Mouse (Mus musculus) liver, embryonic 11.5 days (tissue): ENCODE measurements around the gene Hyal6. TPM values are rescaled to one million over a fixed set of nuclear protein-coding genes. Genes with fewer than 3 reads are reported as not detected.

Experiments used
- ATAC-seq: fragments of 200-750 bp; cut with Nextera tagmentation; replicated peaks from 2 replicates; pipeline ENCODE4 v1.8.0; 2017; ENCODE audit warnings: moderate number of reproducible peaks, mild to moderate bottlenecking, moderate TSS enrichment, moderate library complexity; ENCODE audit not compliant: low FRiP score
- DNase-seq: peaks from one replicate; pipeline ENCODE4 v3.0.0-alpha.2; 2017; ENCODE audit warnings: low spot score
- H3K27ac ChIP-seq: fragments of 300-500 bp; sonication (generic); 2 replicates; pipeline ENCODE4 v1.5.1; 2014; ENCODE audit warnings: mild to moderate bottlenecking, low read depth, low read length, control low read depth
- H3K27me3 ChIP-seq: fragments of 300-500 bp; sonication (generic); replicated peaks from 2 replicates; pipeline ENCODE4 v1.6.1; 2014; ENCODE audit warnings: low read length, mixed read lengths; ENCODE audit not compliant: control insufficient read depth, insufficient read depth
- H3K36me3 ChIP-seq: fragments of 300-500 bp; sonication (generic); 2 replicates; pipeline ENCODE4 v1.6.1; 2014; ENCODE audit warnings: mild to moderate bottlenecking, low read length, moderate library complexity, mixed read lengths; ENCODE audit not compliant: control insufficient read depth, insufficient read depth
- H3K4me1 ChIP-seq: fragments of 300-500 bp; sonication (generic); replicated peaks from 2 replicates; pipeline ENCODE4 v1.6.1; 2014; ENCODE audit warnings: low read length, mixed read lengths; ENCODE audit not compliant: control insufficient read depth, insufficient read depth
- H3K4me2 ChIP-seq: fragments of 300-500 bp; sonication (generic); 2 replicates; pipeline ENCODE4 v1.6.1; 2014; ENCODE audit warnings: mild to moderate bottlenecking, control low read depth, moderate library complexity
- H3K4me3 ChIP-seq: fragments of 300-500 bp; sonication (generic); 2 replicates; pipeline ENCODE4 v1.5.1; 2014; ENCODE audit warnings: low read depth, low read length, control low read depth
- H3K9ac ChIP-seq: fragments of 300-500 bp; sonication (generic); 2 replicates; pipeline ENCODE4 v1.6.1; 2014; ENCODE audit warnings: low read depth, low read length, control low read depth
- H3K9me3 ChIP-seq: fragments of 300-500 bp; sonication (generic); 2 replicates; pipeline ENCODE4 v1.6.1; 2016; ENCODE audit warnings: low read length, inconsistent platforms, mixed read lengths; ENCODE audit not compliant: control insufficient read depth
- WGBS: fragments of 180-500 bp; shearing (Covaris S2); extraction: QIAGEN DNeasy Blood & Tissue Kit; methylation state at CpG from one replicate; pipeline ENCODE4 v1.1.7; 2014; 5-methylcytosine and 5-hydroxymethylcytosine counted together
- polyA plus RNA-seq: library from polyadenylated mRNA; unstranded; fragments of >200 nt; fragmentation: Nextera tagmentation; extraction: Ambion mirVana; gene quantifications from 2 replicates; pipeline ENCODE4 v1.2.1, GENCODE M21; 2014

Hyal6 gene
- polyA plus RNA-seq, result not detected in 2 replicates

DNA sequence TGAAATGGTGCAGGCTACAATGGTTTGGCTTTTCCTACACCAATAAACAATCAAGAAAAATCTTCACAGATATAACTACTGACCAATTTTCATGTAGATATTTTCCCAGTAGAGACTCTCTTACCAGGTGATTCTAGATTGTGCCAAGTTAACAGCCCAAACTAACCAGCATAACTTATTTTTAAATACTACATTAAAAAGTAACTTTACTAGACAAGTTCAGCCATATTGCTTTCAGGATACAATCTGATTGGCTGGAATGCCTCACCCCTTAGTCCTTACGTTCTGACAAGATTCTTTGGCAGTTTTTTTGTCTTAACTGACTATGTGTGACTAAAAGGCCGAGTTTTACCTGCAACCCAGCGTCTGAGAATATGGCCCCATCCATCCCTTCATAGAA lies at the start of gene Hyal6:
Gene Hyal6 (plus strand): TSS at position 301 of the 400 bp plus-strand sequence.
- no peak within 1 kb of the TSS for H3K27ac ChIP-seq
- no peaks in the 10 kb centered on the region for H3K4me1 ChIP-seq
- H3K27me3 ChIP-seq, result no peaks in the 10 kb centered on the region
- ATAC-seq (no peak), DNase-seq (no peak)
- no peak within 1 kb of the TSS for H3K4me3 ChIP-seq
- no peak within 1 kb of the TSS for H3K9ac ChIP-seq
- no peak within 1 kb of the TSS for H3K4me2 ChIP-seq
- no peaks in the 10 kb centered on the region for H3K36me3 ChIP-seq
- H3K9me3 ChIP-seq, result no peaks in the 10 kb centered on the region
- WGBS, result 75% methylated on average over 3 of the region's 3 CpGs

- Histone ChIP-seq H3K9ac (no peak overlapping the region), H3K4me3 (no peak overlapping the region), H3K27me3 (no peaks in the 10 kb centered on the region), H3K4me1 (no peaks in the 10 kb centered on the region), H3K36me3 (no peaks in the 10 kb centered on the region), H3K4me2 (no peak overlapping the region), H3K9me3 (no peaks in the 10 kb centered on the region), H3K27ac (no peak overlapping the region)
- 68% methylated on average over 1 of the region's 1 CpGs for WGBS
- ATAC-seq (no peak), DNase-seq (no peak)
These were observed 45.2 kb upstream of the Hyal6 start for GRCm38 (mm10) chr6:24687871-24688270.

DNA sequence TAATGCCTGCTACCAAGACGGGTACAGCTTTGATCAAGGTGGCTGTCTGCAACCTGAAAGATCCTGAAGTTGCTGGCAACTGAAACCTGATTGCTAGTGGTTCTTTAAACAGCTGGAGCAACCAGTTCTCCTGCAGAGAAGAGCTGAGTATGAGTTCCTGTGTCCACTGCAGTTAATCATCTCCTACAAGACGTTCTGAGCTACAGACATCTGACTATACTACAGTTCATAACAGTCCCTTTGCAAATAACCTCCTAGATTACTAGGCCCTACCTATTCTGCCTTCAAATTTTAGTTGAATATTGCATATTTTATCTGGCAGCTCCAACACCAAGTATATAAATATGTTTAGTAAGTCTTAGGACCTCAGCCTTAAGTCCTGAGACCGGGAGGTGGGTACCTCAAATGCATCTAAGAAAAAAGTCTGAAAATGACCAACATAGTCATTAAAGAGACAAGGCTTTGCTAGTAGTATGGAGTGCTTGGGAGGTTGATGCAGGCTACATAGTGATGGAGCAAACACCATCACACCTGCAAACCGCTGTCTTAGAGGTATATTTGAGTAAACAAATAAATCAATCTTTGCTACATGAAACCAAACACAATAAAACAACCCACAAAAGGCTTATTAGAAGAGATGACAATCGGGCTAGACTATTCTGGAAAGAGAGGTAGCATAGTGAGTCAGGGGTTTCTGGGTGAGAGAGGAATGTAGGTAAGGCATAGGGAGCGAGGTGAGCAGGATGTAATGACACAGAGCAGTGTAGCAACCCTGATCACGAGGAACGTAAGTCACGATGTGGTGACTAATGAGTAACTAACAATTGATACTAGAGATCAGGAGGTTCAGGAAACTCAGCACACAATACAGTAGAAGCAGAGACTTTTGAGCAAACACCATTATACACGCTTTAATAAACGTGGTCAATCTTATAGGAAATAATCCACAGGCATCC lies 38.3 kb upstream of the Hyal6 start:
- ATAC-seq, result no peak
- 76% methylated on average over 11 of the region's 11 CpGs for WGBS
- Histone ChIP-seq H3K36me3 (no peaks in the 10 kb centered on the region), H3K9me3 (no peaks in the 10 kb centered on the region), H3K9ac (no peak overlapping the region), H3K27ac (no peak overlapping the region), H3K27me3 (no peaks in the 10 kb centered on the region), H3K4me2 (no peak overlapping the region), H3K4me1 (no peaks in the 10 kb centered on the region), H3K4me3 (no peak overlapping the region)
- no peak for DNase-seq

- H3K9ac ChIP-seq, result no peak overlapping the region
- H3K4me2 ChIP-seq, result no peak overlapping the region
- 83% methylated on average over 4 of the region's 4 CpGs for WGBS
- ATAC-seq (no peak), DNase-seq (no peak)
- H3K27ac ChIP-seq, result no peak overlapping the region
- H3K27me3 ChIP-seq, result no peaks in the 10 kb centered on the region
- no peaks in the 10 kb centered on the region for H3K36me3 ChIP-seq
- no peaks in the 10 kb centered on the region for H3K9me3 ChIP-seq
- H3K4me1 ChIP-seq, result no peaks in the 10 kb centered on the region
- no peak overlapping the region for H3K4me3 ChIP-seq
These were observed 36.9 kb upstream of the Hyal6 start for GRCm38 (mm10) chr6:24696117-24696516.

DNA sequence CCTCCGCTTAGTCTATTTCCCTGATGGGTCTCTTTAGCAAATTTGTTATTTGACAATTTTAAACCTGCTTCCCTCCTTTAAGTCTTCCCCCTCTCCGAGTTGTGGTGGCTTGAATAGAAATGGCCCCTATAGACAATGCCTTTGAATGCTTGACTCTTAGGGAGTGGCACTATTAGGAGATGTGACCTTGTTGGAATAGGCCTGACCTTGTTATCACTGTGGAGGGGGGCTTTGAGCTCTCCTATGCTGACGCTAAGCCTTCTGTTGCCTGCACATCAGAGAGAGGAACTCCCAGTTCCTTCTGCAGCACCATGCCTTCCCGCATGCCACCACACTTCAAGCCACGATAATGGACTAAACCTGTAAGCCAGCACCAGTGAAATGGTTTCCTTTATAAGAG lies 35.8 kb upstream of the Hyal6 start:
- whole genome bisulfite sequencing, result 78% methylated on average over 5 of the region's 5 CpGs
- no peak overlapping the region for H3K27ac ChIP-seq

GRCm38 (mm10) chr6:24707090-24707489 lies 26.0 kb upstream of the Hyal6 start:
- no peak overlapping the region for H3K4me3 ChIP-seq
- ATAC-seq, result no peak
- WGBS, result 76% methylated on average over 5 of the region's 5 CpGs
- no peak for DNase-seq
- H3K4me2 ChIP-seq, result no peak overlapping the region
- no peak overlapping the region for H3K27ac ChIP-seq
- no peaks in the 10 kb centered on the region for H3K4me1 ChIP-seq
- no peak overlapping the region for H3K9ac ChIP-seq
- H3K36me3 ChIP-seq, result no peaks in the 10 kb centered on the region
- no peaks in the 10 kb centered on the region for H3K9me3 ChIP-seq
- no peaks in the 10 kb centered on the region for H3K27me3 ChIP-seq

More for the DNA sequence above, 35.8 kb upstream of the Hyal6 start:
- ATAC-seq (no peak), DNase-seq (no peak)
- no peak overlapping the region for H3K4me2 ChIP-seq
- no peaks in the 10 kb centered on the region for H3K4me1 ChIP-seq
- H3K36me3 ChIP-seq, result no peaks in the 10 kb centered on the region
- no peaks in the 10 kb centered on the region for H3K9me3 ChIP-seq
- no peak overlapping the region for H3K9ac ChIP-seq
- H3K4me3 ChIP-seq, result no peak overlapping the region
- no peaks in the 10 kb centered on the region for H3K27me3 ChIP-seq

- Histone ChIP-seq H3K27me3 (no peaks in the 10 kb centered on the region), H3K4me1 (no peaks in the 10 kb centered on the region), H3K4me2 (no peak overlapping the region), H3K27ac (no peak overlapping the region), H3K4me3 (no peak overlapping the region), H3K36me3 (no peaks in the 10 kb centered on the region), H3K9ac (no peak overlapping the region), H3K9me3 (no peaks in the 10 kb centered on the region)
- DNase-seq, result no peak
- WGBS, result 72% methylated on average over 2 of the region's 2 CpGs
- no peak for ATAC-seq
These were observed 25.5 kb upstream of the Hyal6 start for GRCm38 (mm10) chr6:24707499-24707898.

GRCm38 (mm10) chr6:24721317-24722099 lies 11.5 kb upstream of the Hyal6 start:
- H3K4me2 ChIP-seq, result no peak overlapping the region
- WGBS, result 25% methylated on average over 13 of the region's 13 CpGs
- no peak overlapping the region for H3K9ac ChIP-seq
- H3K27ac ChIP-seq, result no peak overlapping the region
- H3K36me3 ChIP-seq, result no peaks in the 10 kb centered on the region
- H3K4me1 ChIP-seq, result no peaks in the 10 kb centered on the region
- no peak overlapping the region for H3K4me3 ChIP-seq
- ATAC-seq (no peak), DNase-seq (no peak)
- H3K27me3 ChIP-seq, result no peaks in the 10 kb centered on the region
- no peaks in the 10 kb centered on the region for H3K9me3 ChIP-seq
